Mouse (Mus musculus) stomach, postnatal 0 days (tissue): ENCODE results near the gene Vps13d.

Experiments
- CTCF ChIP-seq: IDR thresholded peaks from 2 replicates; pipeline ENCODE4 v1.5.1; 2016; ENCODE audit warnings: antibody characterized with exemption, low read depth, mild to moderate bottlenecking, moderate library complexity
- EP300 ChIP-seq: optimal IDR thresholded peaks from 2 replicates; pipeline ENCODE3; 2016; ENCODE audit warnings: antibody characterized with exemption

- TF ChIP-seq CTCF (no peak), EP300 (no peak)
Measured at GRCm38 (mm10) chr4:144930366-144930765, 264.4 kb downstream of the Vps13d start.
